Mouse (Mus musculus) embryo, embryonic 9.5 days (tissue): Measurements from ENCODE around the gene Lat.
A peak's percentile ranks its signal among the peaks of the same experiment; 100 is the strongest.
"Not testable (repeated sequence)": the region's sequence is repeated elsewhere in the genome, so short reads cannot be mapped to it uniquely, and the experiment has no call there.

Experiments used
- DNase-seq: peaks from one replicate; pipeline ENCODE4 v3.0.0-alpha.2; 2017; ENCODE audit errors: extremely low spot score

Gene Lat

DNA sequence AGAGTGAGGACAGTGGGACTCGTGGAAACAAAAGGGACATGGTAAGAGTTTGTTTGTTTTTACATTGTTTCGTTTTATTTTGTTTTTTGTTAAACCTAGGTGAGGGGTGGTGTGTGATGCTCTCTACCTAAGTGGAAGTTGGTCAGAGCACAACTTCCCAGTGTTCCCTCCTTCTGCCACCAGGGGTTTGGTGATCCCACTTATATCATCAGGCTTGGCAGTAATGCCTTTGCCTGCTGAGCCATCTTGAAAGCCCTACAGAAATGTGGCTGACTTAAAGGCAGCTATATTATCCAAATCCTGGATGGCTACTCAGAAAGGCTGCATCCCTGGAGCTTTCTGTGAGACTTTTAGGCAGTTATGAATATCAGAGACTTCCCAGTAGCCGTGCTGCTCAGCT is 36.7 kb downstream of the Lat start:
- DNase-seq: no peak

DNA sequence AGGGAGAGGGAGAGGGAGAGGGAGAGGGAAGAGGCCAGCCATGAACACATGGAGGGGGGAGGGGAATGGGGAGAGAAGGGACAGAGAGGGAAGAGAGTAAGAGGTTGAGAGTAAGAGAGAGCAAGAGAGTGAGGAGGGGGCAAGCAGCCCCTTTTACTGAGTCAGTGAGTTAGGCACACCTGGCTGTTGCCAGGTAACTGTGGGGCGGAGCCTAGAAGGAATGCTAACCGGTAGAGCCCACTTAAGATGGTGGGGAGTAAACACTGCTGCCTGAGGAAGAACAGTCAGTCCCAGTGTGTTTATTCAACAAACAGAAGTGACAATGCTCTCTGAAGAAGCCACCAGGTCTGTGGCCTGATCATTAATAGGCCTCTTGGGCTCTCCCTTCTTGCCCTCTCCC is 38.7 kb downstream of the Lat start:
- no peak for DNase-seq

DNA sequence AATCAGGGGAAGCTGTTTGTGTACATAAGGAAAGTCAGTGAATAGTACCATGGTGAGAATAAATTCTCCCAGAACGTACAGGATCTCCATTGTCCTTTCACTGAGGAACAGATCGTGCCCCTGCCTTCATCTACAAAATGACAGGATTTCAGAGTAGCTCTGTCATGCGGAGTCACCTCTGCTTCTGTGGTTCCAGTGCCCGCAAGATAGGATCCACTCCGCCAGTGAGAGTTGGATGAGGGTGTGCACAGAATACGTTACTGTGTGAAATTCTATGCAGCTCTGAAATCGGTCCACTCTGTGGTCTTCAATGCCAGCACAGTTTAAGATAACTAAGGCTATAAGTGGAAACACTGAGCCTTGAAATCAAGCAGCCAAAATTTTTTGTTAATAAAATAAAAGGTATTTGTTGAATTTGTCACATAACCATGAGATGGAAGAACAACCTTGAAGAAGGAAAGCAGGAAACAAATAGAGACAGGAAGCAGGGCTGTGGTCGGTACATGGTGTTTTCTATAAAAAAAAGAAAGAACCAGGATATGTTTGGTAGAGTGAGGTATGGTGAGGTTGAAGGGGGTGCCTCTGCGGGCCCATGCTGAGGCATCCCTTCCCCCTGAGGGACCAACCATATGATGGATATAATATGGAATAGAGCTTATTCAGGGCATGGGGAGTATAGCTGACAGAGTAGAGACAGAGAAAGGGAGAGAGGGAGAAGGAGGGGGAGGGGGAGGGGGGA is 39.3 kb downstream of the Lat start:
- DNase-seq: no peak

DNA sequence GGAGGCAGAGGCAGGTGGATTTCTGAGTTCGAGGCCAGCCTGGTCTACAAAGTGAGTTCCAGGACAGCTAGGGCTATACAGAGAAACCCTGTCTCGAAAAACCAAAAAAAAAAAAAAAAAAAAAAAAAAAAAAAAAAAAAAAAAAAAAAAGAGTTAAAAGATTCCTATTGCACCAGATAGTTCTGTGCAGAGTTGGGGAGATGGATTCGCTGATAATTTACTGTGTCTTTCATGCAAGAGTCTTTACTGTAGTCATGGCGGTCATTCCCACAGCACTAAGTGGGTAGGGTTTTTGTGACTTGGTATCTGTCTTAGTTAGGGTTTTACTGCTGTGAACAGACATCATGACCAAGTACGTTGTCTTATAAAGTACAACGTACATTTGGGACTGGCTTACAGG is 40.5 kb downstream of the Lat start:
- not testable (repeated sequence) for DNase-seq

DNA sequence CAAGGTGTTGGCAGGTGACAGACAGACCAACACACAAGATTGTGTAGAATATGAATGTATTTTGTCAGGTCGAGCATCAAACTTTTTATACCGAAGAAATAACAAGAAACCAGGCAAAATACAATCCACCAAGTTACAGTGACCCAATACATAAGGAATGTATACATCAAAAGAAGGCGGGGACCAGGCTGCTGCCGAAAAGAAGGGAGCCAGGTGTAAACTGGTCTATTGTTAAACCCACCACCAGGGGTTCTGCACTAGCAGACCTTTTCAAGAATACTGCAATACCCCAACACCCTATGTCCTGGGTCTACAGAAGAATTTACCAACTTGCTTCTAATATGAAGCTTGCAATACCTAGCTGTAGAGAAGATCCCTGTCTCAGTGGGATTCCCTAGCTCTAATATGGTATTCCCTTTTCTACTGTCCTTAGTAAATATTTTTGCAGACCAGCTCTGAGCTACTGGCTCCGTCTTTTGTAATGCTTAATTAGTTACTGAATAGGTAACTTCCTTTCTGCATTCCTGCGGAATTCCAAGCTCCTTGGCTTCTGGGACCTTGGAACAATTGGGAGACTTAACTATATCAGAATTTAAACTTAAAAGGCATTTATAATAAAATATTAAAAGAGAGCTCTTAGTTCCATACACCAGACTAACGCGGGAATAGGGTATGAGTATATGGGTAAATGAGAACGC is 43.6 kb downstream of the Lat start:
- DNase-seq: not testable (repeated sequence)

DNA sequence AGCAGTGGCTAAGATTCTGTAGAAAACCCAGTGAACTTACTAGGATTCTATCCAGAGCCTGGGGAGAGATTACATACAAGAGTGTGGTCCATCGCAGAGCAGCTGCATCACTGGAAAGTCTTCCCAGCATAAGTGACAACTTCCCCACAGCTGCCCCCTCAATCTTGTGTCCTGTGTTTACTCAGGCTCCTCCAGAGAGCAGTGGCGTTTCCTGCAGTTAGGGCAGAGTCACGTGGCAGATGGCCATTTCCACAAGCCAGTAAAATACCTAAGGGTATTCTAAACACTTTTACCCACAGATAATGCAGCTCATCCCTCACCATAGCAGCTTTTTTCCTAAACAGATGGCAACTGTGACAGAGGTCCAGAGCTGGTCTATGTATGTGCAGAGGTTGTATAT is 44.6 kb downstream of the Lat start:
- DNase-seq: no peak

DNA sequence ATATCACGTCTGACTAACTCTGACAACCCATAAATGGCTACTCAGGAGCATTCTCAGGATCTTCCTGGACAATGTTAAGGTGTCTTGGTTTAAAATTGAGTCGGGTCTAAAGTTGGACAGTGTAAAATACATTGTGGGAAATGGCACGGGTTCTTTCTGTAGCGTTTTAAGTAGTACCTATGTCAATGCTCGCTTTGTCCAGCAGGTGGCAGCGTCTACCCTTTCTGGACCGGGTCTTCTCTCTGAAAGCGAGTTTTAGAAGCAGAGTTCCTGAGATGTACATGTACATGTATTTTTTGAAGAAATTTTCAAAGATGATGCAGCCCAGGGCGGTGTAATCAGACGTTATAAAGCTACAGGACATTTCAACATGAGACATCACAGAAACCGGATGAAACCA is 45.6 kb downstream of the Lat start:
- peak; percentile 79 for DNase-seq

DNA sequence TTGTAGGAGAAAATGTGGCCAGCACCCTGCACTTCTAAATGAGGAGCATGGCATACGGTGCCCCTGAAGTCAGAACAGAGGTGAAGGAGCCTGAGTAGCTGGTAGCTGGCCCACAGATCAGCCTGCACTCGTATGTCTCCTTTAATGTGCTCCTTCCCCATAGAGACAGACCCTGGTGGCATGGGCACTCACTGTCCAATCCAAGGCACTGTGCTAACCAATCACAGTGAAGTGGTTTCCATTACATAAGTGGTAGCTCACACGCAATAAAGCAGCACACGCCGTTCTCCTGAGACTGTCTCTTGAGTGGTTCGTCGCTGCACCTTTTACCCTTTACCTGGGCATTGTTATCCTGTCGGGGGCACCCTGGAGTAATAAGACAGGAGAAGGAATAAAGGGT is 55.1 kb downstream of the Lat start:
- no peak for DNase-seq
